Mouse (Mus musculus) embryo, embryonic 10 days (tissue): ENCODE measurements at regions not wholly inside any gene's neighbourhood (a gene's known extent, or its start where the extent isn't known, plus 50 kb on each side); places are given as distances from the start of the nearest gene placed in this dataset.

Experiments
- DNase-seq: peaks from one replicate; pipeline ENCODE4 v3.0.0-alpha.2; 2015; ENCODE audit warnings: low spot score

DNA sequence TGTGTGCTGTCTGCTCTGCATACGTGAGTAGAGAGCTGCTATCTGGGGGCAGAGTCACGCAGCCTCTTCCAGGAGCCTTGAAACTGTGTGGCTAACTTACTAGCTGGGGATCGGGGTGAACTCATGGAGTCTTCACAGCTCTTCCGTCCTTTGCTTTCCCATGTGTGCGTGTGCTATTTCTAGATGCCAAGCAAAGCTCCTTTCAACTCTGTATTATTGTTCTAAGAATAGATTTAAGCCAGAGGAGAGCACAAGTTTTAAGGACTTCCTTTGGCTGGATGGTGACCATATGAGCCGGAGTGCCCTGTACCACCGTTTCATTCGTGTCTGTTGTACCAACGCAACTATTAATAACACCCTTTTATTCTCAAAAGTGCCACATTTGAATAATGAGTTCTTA, 254.0 kb downstream of the Gm12728 start:
- no peak for DNase-seq

DNA sequence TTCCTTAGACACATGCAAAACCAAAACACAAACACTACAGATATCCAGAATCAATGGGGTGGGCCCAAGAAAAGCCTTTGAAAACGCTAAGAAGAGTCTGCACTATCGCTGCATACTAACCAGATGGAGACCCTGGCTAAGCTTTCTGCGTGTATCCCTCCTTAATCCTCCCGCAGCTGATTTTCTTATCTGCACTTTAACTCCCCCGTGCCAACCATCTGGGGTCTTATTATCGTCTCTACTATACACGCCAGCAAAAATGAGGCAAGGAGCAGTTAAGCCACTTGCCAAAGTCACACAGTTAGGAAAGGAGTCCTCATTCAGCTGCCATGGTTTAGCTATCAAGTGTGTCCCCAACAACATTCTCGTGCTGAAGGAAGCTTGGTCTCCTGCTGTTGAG, 258.4 kb downstream of the Gm12728 start:
- DNase-seq = no peak

DNA sequence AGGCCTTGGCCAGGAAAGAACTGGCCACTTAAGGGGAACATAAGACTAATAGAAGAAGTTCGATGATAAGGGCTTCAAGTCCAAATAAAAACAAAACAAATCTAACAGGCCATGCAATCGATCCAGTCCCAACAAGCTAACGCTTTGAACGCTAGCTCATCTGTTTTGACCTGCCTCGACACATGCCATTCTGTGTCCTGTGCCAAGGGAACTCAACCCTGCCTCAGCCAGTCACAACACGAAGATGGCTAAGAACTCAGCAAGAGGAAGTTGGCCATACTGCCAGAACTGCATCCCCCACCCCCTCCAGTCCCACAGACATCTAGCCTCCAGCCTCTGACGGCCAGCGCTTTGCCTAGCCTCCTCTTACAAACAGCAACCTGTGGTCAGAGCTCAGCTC, 259.1 kb downstream of the Gm12728 start:
- no peak for DNase-seq

DNA sequence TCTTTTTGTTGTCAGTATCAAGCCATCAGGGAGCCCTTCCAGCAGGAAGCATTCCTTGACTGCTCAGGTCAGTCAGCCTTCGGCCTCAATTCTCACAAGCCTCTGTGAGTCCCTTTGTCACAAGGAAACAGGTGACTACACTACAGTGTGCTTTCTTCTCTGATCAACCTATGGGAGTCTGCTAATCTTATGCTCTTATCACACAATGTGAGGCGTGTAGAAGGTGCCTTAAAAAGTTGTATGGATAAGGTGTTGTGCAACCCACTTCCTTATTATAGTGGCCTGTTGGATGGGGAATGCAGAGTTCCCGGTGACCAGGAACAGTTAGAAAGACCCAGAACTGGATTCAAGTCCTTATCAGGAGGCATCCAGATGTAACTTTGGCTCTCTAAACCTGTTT, 260.2 kb downstream of the Gm12728 start:
- no peak for DNase-seq

DNA sequence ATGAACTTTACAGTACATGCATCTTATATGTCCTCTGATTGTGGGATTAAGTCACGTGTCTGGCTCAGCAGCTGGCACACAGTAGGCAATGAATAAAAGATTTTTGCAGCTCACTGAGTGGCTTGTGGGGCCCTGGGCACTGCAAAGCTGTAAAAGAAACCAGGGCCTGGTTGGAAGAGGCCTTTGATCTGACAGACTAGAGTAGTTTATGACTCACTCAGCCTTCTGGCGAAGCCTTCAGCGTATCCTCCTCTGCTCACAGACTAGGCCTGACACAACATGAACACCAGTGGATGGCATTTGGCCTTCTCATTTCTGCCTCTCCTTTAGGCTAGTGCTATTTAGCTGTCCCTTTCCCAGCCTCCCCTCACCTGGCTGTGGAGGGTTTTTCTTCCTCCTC, 260.6 kb downstream of the Gm12728 start:
- peak; percentile 38 for DNase-seq

DNA sequence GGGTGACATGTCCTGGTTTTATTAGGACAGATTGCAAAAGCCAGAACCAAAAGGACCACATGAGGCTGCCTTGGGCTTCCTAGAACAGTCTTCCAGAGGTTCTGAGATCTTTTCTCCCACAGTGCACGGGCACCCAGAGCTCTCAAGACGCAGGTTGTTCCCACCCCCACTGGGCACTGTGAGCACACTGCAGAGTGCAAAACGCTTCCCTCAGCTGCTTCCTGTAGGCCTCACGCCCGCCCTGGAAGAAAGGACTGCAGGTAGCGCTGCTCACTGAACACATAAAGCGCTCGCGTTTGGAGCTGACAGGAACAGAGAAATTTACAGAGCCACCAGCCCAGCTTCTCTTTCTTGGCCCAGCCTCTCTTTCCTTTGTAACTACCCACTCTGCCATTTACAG, 262.5 kb upstream of the Usp24 start:
- DNase-seq = peak; percentile 17

DNA sequence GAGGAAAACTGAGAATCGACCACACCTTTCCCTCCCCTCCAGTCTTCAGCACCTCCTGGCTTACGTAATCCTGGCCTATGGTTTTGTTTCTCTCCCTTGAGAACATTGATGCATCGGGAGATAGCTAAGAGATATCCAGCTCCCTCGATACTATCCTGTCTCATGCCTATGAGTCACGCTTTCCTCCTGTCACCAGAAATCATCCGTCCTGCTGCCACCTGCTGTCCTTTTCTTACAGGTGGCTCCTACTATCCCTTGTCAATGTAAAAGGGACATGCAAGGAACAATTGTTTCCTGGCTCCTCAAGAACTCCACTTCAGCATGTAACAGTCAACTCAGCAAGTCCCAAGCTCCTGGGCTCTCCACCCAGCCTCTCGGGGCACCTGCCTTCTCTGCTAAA, 261.7 kb upstream of the Usp24 start:
- DNase-seq = no peak

DNA sequence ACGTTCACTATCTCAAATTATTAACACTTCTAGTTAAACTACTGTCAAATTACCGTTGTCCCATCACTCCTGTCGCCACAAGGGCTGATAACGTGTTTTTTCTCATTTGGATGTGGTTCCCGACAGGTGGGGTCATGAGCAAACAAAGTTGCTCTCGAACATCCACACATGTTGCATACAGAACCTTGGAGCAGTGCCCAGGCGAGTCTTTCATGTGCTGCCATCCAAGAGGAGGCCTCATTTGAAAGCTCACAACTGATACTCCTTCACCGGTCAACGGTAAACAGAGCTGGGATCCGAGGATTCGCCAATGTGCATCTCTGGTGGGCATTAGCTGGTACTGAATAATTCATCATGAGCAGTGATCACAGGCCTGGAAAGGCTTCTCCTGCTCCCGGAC, 253.4 kb upstream of the Usp24 start:
- no peak for DNase-seq

DNA sequence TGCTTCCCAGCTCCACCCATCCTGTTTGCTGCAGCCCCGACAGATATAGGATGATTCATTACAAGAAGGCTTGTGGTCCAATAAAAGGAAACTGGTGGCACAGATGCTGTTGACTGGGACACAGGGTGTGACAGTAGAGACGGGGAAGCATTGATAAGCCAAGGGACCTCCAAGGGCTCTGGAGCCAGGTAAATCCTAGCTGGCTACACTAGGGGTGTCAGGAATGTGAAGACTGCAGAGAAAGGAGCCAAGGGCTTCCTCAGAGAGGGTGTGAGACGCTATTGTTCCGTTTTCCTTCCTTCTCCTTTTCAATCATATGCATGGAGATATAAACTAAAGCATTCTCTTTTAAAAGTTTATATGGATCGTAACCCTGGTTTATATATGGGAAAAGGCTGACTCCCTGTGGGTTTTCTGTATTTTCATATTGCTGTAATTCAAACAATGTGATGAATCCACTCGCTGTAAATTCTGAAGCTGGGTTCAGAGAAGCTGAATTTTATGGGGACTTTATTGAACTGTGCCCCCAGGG, 252.1 kb upstream of the Usp24 start:
- no peak for DNase-seq

DNA sequence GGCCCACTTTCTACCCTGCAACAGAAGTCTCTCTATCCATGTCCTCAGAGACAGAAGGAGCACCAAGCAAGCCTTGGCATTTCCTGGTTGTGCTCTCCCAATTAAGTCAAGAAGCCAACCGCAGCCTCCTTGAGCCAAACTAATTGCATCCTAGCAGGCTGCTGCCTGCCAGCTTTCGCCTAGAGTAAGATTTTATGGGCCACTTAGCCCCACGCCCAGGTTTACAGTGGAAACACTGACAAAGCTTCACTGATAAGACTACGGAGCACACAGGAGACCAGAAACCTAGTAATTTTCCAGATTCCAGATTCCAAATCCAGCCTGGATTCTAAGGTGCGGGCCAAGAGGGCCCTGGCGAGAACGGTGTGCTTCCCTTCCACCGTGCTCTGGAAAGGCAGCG, 249.0 kb upstream of the Usp24 start:
- DNase-seq = no peak

DNA sequence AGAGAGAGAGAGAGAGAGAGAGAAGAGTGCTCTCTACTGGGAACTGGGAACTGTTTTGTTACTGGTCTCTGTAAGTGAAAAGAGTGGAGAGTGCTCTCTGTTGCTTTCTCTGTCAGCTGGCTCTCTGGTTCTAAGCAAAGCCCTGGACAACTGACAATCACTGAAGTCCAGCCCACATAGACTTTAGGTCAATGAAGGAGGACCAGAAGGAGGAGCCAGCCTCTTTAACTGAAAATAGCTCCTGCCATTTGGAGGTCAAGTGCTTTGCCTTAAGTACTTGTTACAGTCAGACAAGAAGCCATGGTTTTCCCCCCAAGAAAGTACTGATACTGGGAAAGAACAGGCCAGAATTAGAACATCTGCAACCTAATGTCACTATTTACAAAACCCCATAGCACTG, 232.5 kb upstream of the Usp24 start:
- no peak for DNase-seq

DNA sequence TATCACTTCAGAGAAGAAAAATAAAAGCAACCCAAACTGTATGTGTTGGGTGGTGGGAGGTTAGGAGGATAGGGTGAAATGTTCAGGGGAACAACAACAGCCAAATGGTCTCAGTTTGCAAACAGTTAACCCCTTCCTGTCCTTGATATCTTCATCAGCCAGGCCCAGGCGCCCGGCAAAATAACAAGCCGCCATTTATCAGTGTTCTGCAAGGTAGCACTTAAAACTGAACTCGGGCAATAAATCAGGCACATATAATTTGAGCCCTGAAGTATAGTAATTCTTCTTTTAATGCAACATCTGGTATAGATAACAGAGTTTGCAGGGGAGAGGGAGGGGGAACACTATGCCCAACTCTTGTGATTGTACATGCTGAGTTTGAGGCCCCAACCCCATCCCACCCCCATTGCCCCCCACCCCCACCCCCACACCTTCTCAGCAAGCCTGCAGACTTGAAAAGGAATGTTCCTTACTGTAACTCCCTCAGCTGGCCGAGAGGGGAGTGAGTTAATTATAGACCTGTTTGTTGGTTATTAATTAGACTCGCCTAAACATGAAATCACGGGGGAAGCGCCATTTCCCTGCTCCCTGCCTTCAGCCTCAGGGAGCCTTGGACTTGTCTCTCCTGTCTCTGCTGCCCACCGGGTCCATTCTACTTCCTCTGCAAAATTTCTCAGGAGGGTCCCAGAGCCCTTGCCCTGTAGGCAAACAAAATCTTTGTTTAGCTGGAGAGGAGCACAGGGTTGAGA, 223.9 kb upstream of the Usp24 start:
- DNase-seq = no peak

DNA sequence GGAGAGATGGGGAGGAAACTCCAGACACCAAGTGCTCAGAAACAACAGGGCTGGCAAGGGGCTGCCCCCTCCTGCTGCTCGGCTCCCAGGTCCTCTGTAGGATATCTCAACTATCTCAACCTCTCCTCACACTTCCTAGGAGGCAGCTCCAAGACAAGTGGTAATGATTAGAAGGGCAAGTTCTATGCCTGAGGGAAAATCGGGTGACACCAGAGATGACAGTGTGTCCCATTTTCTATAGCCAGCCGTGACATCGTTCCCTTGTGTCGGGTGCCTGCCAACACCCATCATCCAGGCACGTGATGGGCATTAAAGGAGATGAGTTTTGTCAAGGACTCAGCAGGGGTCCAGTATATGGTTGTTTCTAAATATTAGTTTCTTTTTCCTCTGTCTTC, 223.3 kb upstream of the Usp24 start:
- DNase-seq = no peak

DNA sequence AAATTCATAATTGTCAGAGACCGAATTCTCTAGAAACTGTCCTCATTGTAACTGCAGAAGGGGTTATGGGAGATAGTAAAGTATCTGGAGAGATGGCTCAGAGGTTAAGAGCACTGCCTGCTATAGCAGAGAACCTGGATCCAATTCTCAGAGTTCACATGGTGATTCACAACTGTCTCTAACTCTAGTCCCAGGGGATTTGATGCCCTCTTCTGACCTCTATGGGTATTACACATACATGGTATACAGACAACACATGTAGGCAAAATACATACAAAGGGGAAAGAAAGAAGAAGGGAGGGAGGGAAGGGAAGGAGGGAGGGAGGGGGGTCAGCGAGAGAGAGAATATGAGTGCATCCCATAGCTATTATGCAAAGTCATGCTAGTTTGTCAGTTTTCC, 222.8 kb upstream of the Usp24 start:
- DNase-seq = peak; percentile 53

DNA sequence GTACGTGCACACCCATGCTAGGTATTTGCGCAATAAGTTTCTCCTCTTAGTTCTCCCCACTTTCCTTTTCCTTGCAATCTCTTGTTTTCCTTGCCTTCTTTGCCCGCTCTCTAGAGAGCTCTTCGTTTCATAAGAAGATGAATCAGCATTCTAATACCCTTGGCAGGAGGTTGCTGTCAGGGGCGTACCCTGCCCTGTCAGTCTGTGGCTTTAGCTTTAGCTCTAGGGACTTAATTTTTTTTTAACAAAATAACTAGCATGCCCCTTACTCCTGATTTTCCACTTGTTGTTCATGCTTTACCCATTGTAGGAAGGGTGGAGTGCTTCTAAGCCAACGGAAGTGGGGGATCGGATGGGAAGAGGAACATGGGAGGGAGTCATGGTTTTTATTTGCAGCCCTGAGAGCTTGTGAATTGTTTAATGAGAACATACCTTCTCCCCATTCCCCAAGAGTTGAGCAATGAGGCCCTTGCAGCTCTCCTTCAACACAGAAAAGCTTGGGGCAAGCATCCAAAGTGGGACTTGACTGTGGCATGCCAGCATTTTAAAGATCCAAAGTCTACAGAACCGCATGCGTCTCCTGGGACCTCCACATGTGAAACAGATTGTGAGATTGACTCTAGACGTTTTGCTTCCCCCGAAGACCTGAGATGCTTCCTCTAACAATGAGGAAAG, 221.0 kb upstream of the Usp24 start:
- no peak for DNase-seq

DNA sequence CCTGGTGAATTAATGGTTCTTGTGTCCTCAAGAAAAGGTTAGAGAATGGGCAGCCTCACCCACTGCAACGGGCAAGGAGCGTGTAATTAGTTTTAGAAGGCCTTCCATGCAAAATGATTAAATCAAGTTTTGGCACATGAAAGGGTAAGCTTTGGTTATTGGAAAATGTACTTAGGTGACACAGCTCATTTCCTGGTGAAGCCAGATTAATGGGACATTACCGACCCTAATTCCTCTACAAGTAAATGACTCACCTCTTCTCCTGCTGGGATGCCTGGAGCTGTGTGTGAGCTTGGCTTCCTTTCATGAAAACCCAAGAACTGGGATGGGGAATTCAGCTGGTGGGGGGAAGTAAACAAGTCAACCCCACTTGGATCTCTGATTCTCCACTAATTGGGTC, 219.9 kb upstream of the Usp24 start:
- no peak for DNase-seq

DNA sequence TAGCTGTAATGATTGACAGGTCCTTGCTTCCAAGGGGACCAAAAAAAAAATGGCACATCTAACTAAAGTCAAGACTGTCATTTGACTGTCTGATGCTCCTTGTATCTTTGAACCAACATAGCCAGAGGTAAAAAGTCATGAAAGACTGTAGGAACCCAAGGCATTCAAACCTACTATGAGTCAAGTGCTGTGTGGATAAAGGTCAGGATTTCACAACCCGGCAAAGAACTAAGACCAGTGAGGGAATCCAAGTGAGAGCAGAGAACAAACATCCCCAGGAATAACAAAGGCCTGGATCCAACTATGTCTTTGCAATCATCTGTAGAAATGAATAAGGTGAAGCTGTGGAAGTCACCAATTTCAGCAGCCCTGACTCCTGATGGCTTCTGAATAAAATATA, 218.2 kb upstream of the Usp24 start:
- DNase-seq = no peak

DNA sequence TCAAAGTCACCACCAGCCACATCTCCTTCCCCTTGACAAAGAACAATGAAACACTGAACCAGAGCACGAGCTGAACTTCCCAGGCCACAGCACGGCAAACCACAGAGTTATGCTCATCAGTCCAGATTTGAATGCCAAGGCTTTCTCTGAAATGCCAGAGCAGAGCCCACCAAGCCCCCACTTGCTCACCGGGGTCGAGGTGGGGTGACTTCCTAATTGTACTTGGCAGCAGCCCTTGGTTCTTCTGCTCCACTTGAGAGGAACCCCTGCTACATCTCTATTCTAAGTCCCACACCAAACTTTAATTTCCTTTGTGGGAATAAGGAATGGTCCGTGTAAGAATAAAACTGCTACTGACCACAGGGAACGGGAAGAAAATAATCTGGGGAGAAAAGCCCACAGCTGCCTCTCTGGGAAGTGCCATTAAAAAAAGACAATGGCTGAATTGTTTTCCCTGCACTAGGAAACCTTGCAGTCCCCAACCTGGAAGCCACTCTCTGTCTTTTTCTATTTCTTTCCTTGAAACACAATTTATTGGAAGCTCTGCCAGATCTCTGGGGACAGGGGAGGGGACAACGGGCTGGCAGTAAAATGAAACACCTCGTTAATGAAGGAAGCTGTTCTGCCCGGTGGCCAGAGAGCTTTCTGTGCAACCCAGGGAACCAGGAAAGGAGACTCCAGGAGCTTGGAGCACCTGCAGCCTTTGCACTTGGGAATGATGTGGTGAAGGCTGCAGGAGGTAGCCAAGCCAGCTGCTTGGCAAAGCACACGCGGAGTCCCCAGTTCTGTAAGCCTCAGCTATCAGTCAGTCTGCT, 215.6 kb upstream of the Usp24 start:
- no peak for DNase-seq

DNA sequence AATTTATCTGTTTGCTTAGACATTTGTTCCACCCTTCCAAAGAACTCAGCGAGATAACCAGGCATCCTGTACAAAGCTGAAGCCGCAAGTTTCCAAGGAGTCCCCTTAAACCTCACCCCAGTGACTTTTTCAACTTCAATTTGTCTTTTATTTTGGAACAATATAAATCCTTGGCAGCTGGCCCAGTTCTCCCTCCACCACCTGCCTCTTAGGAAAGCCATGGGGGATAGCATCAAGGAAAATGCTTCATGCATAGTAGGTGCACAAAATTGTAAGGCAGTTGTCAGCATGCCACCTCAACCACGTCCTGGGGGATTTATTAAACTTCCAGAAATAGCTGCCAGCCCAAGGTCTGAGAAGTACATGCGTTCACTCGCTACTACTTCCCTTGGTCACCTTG, 214.1 kb upstream of the Usp24 start:
- DNase-seq = no peak

DNA sequence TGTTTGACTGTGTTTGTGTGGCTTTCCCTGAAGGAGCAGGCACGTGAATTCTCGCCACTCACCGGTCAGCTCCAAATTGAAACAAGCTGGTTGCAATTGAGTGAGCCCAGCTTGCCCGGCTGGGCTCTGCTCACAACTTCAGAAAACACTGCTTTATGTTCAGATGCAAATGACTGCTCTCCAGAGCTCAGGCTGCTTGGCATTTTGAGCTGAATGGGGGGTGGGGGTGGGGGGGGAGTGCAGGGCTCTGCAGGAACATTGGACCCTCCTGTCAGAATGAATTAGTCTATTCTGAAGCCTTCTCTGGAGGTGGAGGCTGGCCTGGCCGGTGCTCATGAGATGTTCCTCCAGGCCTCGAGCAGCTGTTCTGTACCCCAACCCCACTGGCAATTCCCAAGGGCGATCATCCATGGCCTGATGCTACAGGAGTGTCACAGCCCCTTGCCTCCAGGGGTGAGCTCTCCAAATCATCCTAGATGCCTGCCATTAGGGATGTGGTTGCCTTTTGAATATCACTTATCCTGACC, 213.5 kb upstream of the Usp24 start:
- DNase-seq = peak; percentile 67

DNA sequence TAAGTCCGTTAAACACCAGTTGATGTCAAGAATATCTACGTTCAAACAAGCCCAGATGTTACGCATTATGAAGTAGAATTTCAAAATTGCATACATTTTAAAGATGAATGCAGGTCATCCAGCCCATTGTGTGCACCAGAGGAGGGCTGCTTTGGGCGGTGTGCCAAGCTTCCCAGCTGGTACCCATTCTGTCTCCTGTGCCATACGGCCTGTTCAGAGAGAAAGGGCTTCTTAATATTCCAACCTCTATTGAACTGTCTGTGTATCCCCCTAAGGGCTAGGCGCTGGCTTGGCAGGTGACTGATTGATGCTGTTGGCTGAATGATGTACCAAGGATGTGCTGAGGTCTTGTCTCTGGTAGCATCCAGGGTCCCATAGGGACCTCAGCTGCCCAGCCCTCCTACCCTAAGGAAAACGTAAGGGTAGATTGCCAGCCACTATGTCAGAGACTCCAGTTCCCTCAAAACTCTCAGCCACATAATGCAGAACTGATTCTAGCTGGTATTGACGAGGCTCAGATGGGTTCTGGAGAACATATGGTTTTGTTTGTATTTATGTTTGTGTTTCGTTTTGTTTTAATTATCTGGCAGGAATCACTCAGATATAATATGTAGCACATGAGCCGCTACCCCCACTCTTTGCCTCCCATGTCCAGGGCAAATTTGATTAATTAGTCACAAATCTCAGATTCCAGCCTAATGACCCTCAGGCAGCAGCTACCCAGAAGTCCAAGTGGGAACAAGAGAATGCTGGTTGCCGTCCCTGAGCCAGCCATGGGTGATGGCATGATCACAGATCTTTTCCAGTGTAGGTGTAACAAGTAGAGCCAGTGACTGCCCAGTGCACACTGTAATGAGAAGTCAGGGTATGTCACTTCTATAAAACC, 212.0 kb upstream of the Usp24 start:
- no peak for DNase-seq

DNA sequence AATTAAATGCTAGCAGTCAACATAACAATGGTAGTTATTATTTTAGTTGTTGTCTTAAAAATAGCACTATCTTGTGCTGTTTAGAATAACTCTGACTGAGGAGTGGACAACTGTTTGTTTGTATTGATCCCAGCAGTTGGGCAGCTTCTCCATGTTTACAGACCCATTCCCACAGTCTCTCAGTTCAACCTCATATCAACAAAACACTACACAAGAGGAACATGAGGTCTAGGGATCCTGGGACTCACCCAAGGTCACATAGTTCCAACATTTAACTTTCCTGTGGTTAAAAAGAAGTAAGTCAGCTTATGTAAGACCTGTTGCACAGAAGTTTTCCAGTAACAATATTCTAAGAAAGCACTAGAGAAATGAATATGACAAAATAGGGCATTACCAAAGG, 203.0 kb upstream of the Usp24 start:
- no peak for DNase-seq
